Comparison of ENCODE assay signal across 11 mouse cellular contexts in genomic region chr3:68053538-68053937, GRCm38 (mm10). TPM values are rescaled to one million over a fixed set of nuclear protein-coding genes. Genes with fewer than 3 reads are reported as not detected.
DNase-seq lines count a peak whose midpoint lies in the region; ATAC-seq and TF ChIP-seq lines count a peak whose summit lies in the region.
"Had no signal": no experiment of that assay in that cellular context is flagged by ENCODE, and none has a peak within 500 bp of the region (broad histone marks: within the 10 kb centered on the region; RNA-seq: fewer than 3 reads in every experiment).

No protein-coding gene starts in this region.

- intact Hi-C loops in gastrocnemius, postnatal 14 days (cut with DNase I; ENCODE audit: low total_unique reads), result loop anchor here (5.0 to 10.0 kb wide), 2 partner anchors 431 to 661 kb away; no protein-coding TSS in a partner anchor

- no peaks in the 10 kb centered on the region for H3K36me3 ChIP-seq in E14TG2a.4 (ENCODE audit: insufficient read depth, low read length)
- H3K36me3 ChIP-seq: embryonic facial prominence, embryonic 12.5 days; heart, embryonic 15.5 days; liver, embryonic 13.5 days had no signal

- no peak overlapping the region for H3K4me3 ChIP-seq in E14TG2a.4 (replicated peaks; ENCODE audit: low read length)
- H3K4me3 ChIP-seq: embryonic facial prominence, embryonic 12.5 days; heart, embryonic 15.5 days; liver, embryonic 13.5 days had no signal

- no peaks in the 10 kb centered on the region for H3K27me3 ChIP-seq in E14TG2a.4 (ENCODE audit: insufficient read depth, low read length)
- H3K27me3 ChIP-seq: embryonic facial prominence, embryonic 12.5 days; heart, embryonic 15.5 days; liver, embryonic 13.5 days had no signal

- no peaks in the 10 kb centered on the region for H3K9me3 ChIP-seq in E14TG2a.4 (ENCODE audit: low read length)
- H3K9me3 ChIP-seq: embryonic facial prominence, embryonic 12.5 days; heart, embryonic 15.5 days; liver, embryonic 13.5 days had no signal

- ATAC-seq in CD4-positive, CD25-positive, alpha-beta regulatory T cell, adult 4 months, result no peak

- TF ChIP-seq CTCF in E14TG2a.4 (conservative IDR thresholded peaks at IDR 0.05; ENCODE audit: low read length), result peak; percentile 92

- peaks cover 9% of the 10 kb centered on the region for H3K4me1 ChIP-seq in E14TG2a.4 (replicated peaks; ENCODE audit: low read depth, low read length)
- H3K4me1 ChIP-seq: embryonic facial prominence, embryonic 12.5 days; liver, embryonic 13.5 days had no signal

- peak; percentile 55 for DNase-seq in CD4-positive, CD25-positive, alpha-beta regulatory T cell, adult 2 months (ENCODE audit: low read depth, low spot score)
- peak; percentile 29 for DNase-seq in layer of hippocampus, adult 11-12 months (ENCODE audit: low spot score)
- DNase-seq in layer of hippocampus, postnatal 25 days (ENCODE audit: extremely low spot score in 1 of 2, low spot score in 1 of 2), result no peak
- DNase-seq in embryo, embryonic 9.5 days (ENCODE audit: extremely low spot score), result peak; percentile 43
- no peak for DNase-seq in gastrocnemius, postnatal 14 days
- no peak for DNase-seq in adrenal gland, postnatal 36 days
- DNase-seq: liver, embryonic 13.5 days had no signal

RNA-seq across cellular contexts. Expression of gene Schip1, which starts 11.1 kb away (rescaled TPM):
- not detected for polyA plus RNA-seq in CD4-positive, CD25-positive, alpha-beta regulatory T cell, adult 4 months (2017; shearing (Covaris generic))
- 100 to 1,000 TPM; 317 to 338 TPM for total RNA-seq in layer of hippocampus, postnatal 25 days (2021)
- 10 to 100 TPM; 75.2 to 90.8 TPM for total RNA-seq in gastrocnemius, postnatal 14 days (2021)
- total RNA-seq in adrenal gland, postnatal 36 days (2021), result 10 to 100 TPM; 11.4 to 18.3 TPM

Comparison
In these comparisons a context has a peak if more than half of its experiments do, and no peak if none do; other contexts are left out.
1. DNase-seq: peak in CD4-positive, CD25-positive, alpha-beta regulatory T cell, adult 2 months (single experiment), layer of hippocampus, adult 11-12 months (single experiment) and embryo, embryonic 9.5 days (single experiment); none in layer of hippocampus, postnatal 25 days (0 of 2), gastrocnemius, postnatal 14 days (single experiment) and adrenal gland, postnatal 36 days (0 of 2).